Mouse (Mus musculus) liver, adult 2 months (tissue): Measurements from ENCODE around the gene Fam43b. TPM values are rescaled to one million over a fixed set of nuclear protein-coding genes. Genes with fewer than 3 reads are reported as not detected.

Source experiments
- DNase-seq: peaks from one replicate; pipeline ENCODE4 v3.0.0-alpha.2; 2011; ENCODE audit warnings: low read depth, low spot score; ENCODE audit errors: extremely low read depth
- H3K27ac ChIP-seq: fragments of 200-500 bp; replicated peaks from 2 replicates; pipeline ENCODE4 v1.5.1; 2012; ENCODE audit warnings: low read depth, mild to moderate bottlenecking, control low read depth, inconsistent platforms, low read length; ENCODE audit not compliant: insufficient read depth
- H3K27me3 ChIP-seq: fragments of 200-500 bp; 2 replicates; pipeline ENCODE4 v1.6.1; 2012; ENCODE audit warnings: mild to moderate bottlenecking, moderate library complexity, low read length, inconsistent platforms; ENCODE audit not compliant: control insufficient read depth, insufficient read depth
- H3K36me3 ChIP-seq: fragments of 200-500 bp; 2 replicates; pipeline ENCODE4 v1.6.1; 2012; ENCODE audit warnings: low read length, inconsistent platforms; ENCODE audit not compliant: control insufficient read depth, insufficient read depth
- H3K4me1 ChIP-seq: fragments of 200-500 bp; 2 replicates; pipeline ENCODE4 v1.6.1; 2011; ENCODE audit warnings: low read length; ENCODE audit not compliant: control insufficient read depth, insufficient read depth
- H3K4me3 ChIP-seq: fragments of 200-500 bp; 2 replicates; pipeline ENCODE4 v1.5.1; 2011; ENCODE audit warnings: low read depth, mild to moderate bottlenecking, control low read depth, low read length, moderate library complexity; ENCODE audit not compliant: insufficient read depth
- H3K79me2 ChIP-seq: fragments of 200-500 bp; 2 replicates; pipeline ENCODE4 v1.6.1; 2012; ENCODE audit warnings: inconsistent platforms, mild to moderate bottlenecking, low read length, moderate library complexity; ENCODE audit not compliant: control insufficient read depth, insufficient read depth
- H3K9ac ChIP-seq: fragments of 200-500 bp; 2 replicates; pipeline ENCODE4 v1.6.1; 2012; ENCODE audit warnings: low read depth, mild to moderate bottlenecking, control low read depth, inconsistent platforms, low read length
- CTCF ChIP-seq: fragments of 200-500 bp; IDR thresholded peaks from 2 replicates; pipeline ENCODE4 v1.5.1; 2011; ENCODE audit warnings: low read depth, low read length, control low read depth
- POLR2A ChIP-seq: fragments of 200-500 bp; IDR thresholded peaks from 2 replicates; pipeline ENCODE4 v1.6.1; 2011; ENCODE audit warnings: low read length, control low read depth; ENCODE audit not compliant: insufficient read depth; ENCODE audit errors: extremely low read depth
- WGBS: fragments of 180-500 bp; shearing (Covaris S2); methylation state at CpG from one replicate; pipeline ENCODE4 v1.1.7; 2018; 5-methylcytosine and 5-hydroxymethylcytosine counted together
- polyA plus RNA-seq: library from polyadenylated mRNA; depleted of rRNA; stranded (reverse); fragments of >200 nt; gene quantifications from 2 replicates; pipeline ENCODE4 v1.2.3, GENCODE M21; 2012
- total RNA-seq: library from RNA; depleted of rRNA; stranded (reverse); fragments of >200 nt; gene quantifications from 2 replicates; pipeline ENCODE4 v1.2.3, GENCODE M21; 2014

The Fam43b gene
- total and polyA plus RNA-seq, 2 experiments, result not detected

- no peak for DNase-seq
- H3K36me3 ChIP-seq, result no peaks in the 10 kb centered on the region
- peaks cover 3% of the 10 kb centered on the region; the same call in 1 of the 2 replicates for H3K4me1 ChIP-seq
- no peak overlapping the region for H3K9ac ChIP-seq
- no peaks in the 10 kb centered on the region for H3K79me2 ChIP-seq
- TF ChIP-seq CTCF, result no peak
- no peak for TF ChIP-seq POLR2A
- no peak overlapping the region for H3K4me3 ChIP-seq
- H3K27ac ChIP-seq, result no peak overlapping the region
- WGBS, result 42% methylated on average over 10 of the region's 10 CpGs
- H3K27me3 ChIP-seq, result no peaks in the 10 kb centered on the region
Observed at GRCm38 (mm10) chr4:138380132-138380689, 16.1 kb downstream of the Fam43b start.

- H3K4me1 ChIP-seq, result peaks cover 3% of the 10 kb centered on the region; the same call in 1 of the 2 replicates
- no peaks in the 10 kb centered on the region for H3K79me2 ChIP-seq
- 49% methylated on average over 14 of the region's 14 CpGs for WGBS
- no peak overlapping the region for H3K4me3 ChIP-seq
- TF ChIP-seq CTCF (peak; percentile 98), POLR2A (no peak)
- no peaks in the 10 kb centered on the region for H3K27me3 ChIP-seq
- peak; percentile 73 for DNase-seq
- no peak overlapping the region for H3K9ac ChIP-seq
- H3K36me3 ChIP-seq, result no peaks in the 10 kb centered on the region
- no peak overlapping the region for H3K27ac ChIP-seq
Observed at GRCm38 (mm10) chr4:138379091-138379840, 17.1 kb downstream of the Fam43b start.

- Histone ChIP-seq H3K27me3 (no peaks in the 10 kb centered on the region), H3K9ac (no peak overlapping the region), H3K36me3 (no peaks in the 10 kb centered on the region), H3K79me2 (no peaks in the 10 kb centered on the region), H3K4me1 (peaks cover 3% of the 10 kb centered on the region; the same call in 1 of the 2 replicates), H3K4me3 (no peak overlapping the region), H3K27ac (no peak overlapping the region)
- TF ChIP-seq POLR2A, result no peak
- no peak for TF ChIP-seq CTCF
- DNase-seq, result no peak
- 77% methylated on average over 6 of the region's 6 CpGs for WGBS
Observed at GRCm38 (mm10) chr4:138377526-138377925, 18.8 kb downstream of the Fam43b start.

- no peak for DNase-seq
- Histone ChIP-seq H3K79me2 (no peaks in the 10 kb centered on the region), H3K36me3 (no peaks in the 10 kb centered on the region), H3K4me3 (no peak overlapping the region), H3K27me3 (no peaks in the 10 kb centered on the region), H3K9ac (no peak overlapping the region), H3K4me1 (peaks cover 3% of the 10 kb centered on the region; the same call in 1 of the 2 replicates), H3K27ac (no peak overlapping the region)
- 84% methylated on average over 3 of the region's 3 CpGs for WGBS
- TF ChIP-seq POLR2A, result no peak
Observed at GRCm38 (mm10) chr4:138375117-138375516, 21.2 kb downstream of the Fam43b start.

- no peak overlapping the region for H3K4me3 ChIP-seq
- no peak overlapping the region for H3K9ac ChIP-seq
- no peaks in the 10 kb centered on the region for H3K27me3 ChIP-seq
- DNase-seq, result peak; percentile 80
- no peak overlapping the region for H3K27ac ChIP-seq
- H3K4me1 ChIP-seq, result peaks cover 16% of the 10 kb centered on the region
- TF ChIP-seq CTCF (no peak), POLR2A (no peak)
- H3K79me2 ChIP-seq, result peaks cover 7% of the 10 kb centered on the region; the same call in 1 of the 2 replicates
- H3K36me3 ChIP-seq, result no peaks in the 10 kb centered on the region
- 50% methylated on average over 5 of the region's 5 CpGs for WGBS
Observed at GRCm38 (mm10) chr4:138370996-138371516, 25.3 kb downstream of the Fam43b start.
